Mouse (Mus musculus) megakaryocyte-erythroid progenitor cell, adult 5-6 weeks (primary cell): ENCODE measurements around the gene Slc2a9. TPM values are rescaled to one million over a fixed set of nuclear protein-coding genes. Genes with fewer than 3 reads are reported as not detected.

Experiments
- ATAC-seq: replicated peaks from 2 replicates; pipeline ENCODE4 v1.8.0; 2016; ENCODE audit warnings: mild to moderate bottlenecking, inconsistent platforms; ENCODE audit not compliant: severe bottlenecking, poor library complexity, low FRiP score, low TSS enrichment
- total RNA-seq, 2 experiments: library from RNA; stranded (forward) in 1 of 2; stranded (reverse) in 1 of 2; fragments of 200-1000, 215-1000 nt in 1 of 2; fragments of >200 nt in 1 of 2; fragmentation: Nextera tagmentation in 1 of 2; gene quantifications; 2 replicates each; pipeline ENCODE4 v1.2.3; 2014 to 2017

Gene Slc2a9
- total RNA-seq, 2 experiments from 2014 or later: 1.8 to 4.6 TPM

GRCm38 (mm10) chr5:38309795-38310194 is 193.1 kb downstream of the Slc2a9 start:
- ATAC-seq: no peak

- ATAC-seq: peak; percentile 82
Observed at GRCm38 (mm10) chr5:38308873-38309272, 194.1 kb downstream of the Slc2a9 start.

- peak; percentile 90 for ATAC-seq
Observed at GRCm38 (mm10) chr5:38307255-38308101, 195.5 kb downstream of the Slc2a9 start.

GRCm38 (mm10) chr5:38305241-38305640 is 197.7 kb downstream of the Slc2a9 start:
- ATAC-seq: no peak

- ATAC-seq: no peak
Observed at GRCm38 (mm10) chr5:38302651-38303050, 200.3 kb downstream of the Slc2a9 start.

GRCm38 (mm10) chr5:38301761-38302411 is 201.1 kb downstream of the Slc2a9 start:
- no peak for ATAC-seq

Other genes with a start within 250 kb of the Slc2a9 start
- gene Tmem128, start 243.0 kb downstream of the Slc2a9 start, total RNA-seq (2014; fragmentation: Nextera tagmentation): 35.4 and 43.3 TPM in 2 replicates
- 16.2 and 28.8 TPM in 2 replicates for gene Tmem128, start 243.0 kb downstream of the Slc2a9 start, total RNA-seq (2017)
- not detected in 2 replicates for gene Otop1, start 227.2 kb downstream of the Slc2a9 start, total RNA-seq (2014; fragmentation: Nextera tagmentation)
- not detected in 2 replicates for gene Otop1, start 227.2 kb downstream of the Slc2a9 start, total RNA-seq (2017)
- gene Drd5, start 183.8 kb downstream of the Slc2a9 start, total RNA-seq (2014; fragmentation: Nextera tagmentation): not detected in 2 replicates
- gene Drd5, start 183.8 kb downstream of the Slc2a9 start, total RNA-seq (2017): not detected in 2 replicates
- 75.8 and 77.7 TPM in 2 replicates for gene Wdr1, start 60.1 kb upstream of the Slc2a9 start, total RNA-seq (2014; fragmentation: Nextera tagmentation)
- 107 and 112 TPM in 2 replicates for gene Wdr1, start 60.1 kb upstream of the Slc2a9 start, total RNA-seq (2017)
- gene Zfp518b, start 181.7 kb upstream of the Slc2a9 start, total RNA-seq (2014; fragmentation: Nextera tagmentation): 2.7 and 3.6 TPM in 2 replicates
- 5.3 and 6.2 TPM in 2 replicates for gene Zfp518b, start 181.7 kb upstream of the Slc2a9 start, total RNA-seq (2017)